Mouse (Mus musculus) common myeloid progenitor, adult 5-6 weeks (primary cell): ENCODE data around the gene Psmd6. TPM values are rescaled to one million over a fixed set of nuclear protein-coding genes. Genes with fewer than 3 reads are reported as not detected.

ENCODE experiments used
- ATAC-seq: replicated peaks from 2 replicates; pipeline ENCODE4 v1.8.0; 2016; ENCODE audit warnings: low read depth, mild to moderate bottlenecking, moderate TSS enrichment, inconsistent platforms; ENCODE audit not compliant: poor library complexity, severe bottlenecking
- total RNA-seq: library from RNA; stranded (forward); fragments of 200-1000, 187-1606 nt; gene quantifications from 2 replicates; pipeline ENCODE4 v1.2.3, GENCODE M21; 2017

The Psmd6 gene
- total RNA-seq, 1 experiment from 2014 or later: 208 TPM

DNA sequence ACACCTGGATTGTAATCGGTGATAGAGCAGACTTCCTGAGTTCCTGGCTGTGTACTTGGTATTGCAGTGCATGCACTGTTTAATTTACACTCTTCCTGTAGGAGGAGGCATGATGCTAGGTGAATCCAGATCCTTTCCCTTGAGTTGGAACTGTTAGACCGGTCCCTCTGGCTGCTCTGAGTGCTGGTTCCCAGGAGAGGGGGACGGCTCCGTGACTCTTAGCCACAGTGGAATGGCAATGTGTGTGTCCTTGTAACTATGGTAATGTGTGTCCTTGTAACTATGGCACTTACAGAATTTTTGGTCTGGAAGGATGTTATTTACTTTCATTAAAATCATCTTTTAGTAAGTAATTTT is 55.7 kb downstream of the Psmd6 start:
- no peak; the same call in 1 of the 2 replicates for ATAC-seq

DNA sequence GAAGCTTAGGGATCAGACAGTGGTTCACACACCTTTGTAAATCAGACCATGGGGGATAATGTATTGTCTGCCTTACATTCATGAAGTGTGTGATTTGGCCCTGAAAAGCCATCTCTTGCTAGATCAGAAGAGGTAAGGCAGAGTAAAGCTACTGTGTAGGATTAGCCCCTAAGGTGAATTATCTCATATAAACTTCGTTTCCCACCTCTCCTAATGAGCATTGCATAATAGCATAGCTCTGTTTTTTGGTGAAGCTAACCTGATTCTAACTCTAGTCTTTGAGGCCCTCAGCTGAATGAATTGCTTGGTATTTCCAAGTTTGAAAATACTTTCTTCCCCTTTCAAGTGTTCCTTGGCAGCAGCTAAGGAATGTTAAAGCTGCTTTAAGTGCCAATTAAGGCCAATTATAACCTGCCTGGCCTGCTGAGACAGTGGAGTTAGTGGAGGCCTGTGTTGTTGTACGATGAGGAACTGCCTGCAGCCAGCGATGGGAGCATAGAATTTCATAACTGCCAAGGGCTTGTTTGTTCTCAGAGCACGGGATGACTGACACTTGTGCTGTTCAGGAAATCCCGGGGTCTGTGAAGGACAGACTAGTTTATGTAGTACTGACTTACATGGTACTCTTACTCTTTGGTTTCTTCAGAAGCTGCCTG is 56.2 kb downstream of the Psmd6 start:
- peak; percentile 34 for ATAC-seq

DNA sequence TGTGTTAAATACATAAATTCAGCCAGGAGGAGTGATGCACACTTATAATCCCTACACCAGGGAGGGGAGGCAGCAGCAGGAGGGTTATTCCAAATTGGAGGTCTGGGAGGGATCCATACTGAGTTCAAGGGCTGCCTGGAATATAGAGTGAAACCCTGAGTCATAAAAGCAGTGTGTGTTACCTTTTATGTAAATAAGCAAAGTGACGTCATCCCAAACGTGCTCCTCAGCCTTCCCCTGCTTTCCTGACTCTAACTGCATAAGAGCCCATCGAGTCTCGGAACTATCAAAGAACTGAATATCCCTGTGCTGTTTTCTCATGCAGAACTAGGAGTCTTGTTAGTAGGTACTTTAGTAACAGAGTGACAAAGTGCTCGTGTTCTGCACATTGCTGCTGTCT is 57.4 kb downstream of the Psmd6 start:
- no peak for ATAC-seq

DNA sequence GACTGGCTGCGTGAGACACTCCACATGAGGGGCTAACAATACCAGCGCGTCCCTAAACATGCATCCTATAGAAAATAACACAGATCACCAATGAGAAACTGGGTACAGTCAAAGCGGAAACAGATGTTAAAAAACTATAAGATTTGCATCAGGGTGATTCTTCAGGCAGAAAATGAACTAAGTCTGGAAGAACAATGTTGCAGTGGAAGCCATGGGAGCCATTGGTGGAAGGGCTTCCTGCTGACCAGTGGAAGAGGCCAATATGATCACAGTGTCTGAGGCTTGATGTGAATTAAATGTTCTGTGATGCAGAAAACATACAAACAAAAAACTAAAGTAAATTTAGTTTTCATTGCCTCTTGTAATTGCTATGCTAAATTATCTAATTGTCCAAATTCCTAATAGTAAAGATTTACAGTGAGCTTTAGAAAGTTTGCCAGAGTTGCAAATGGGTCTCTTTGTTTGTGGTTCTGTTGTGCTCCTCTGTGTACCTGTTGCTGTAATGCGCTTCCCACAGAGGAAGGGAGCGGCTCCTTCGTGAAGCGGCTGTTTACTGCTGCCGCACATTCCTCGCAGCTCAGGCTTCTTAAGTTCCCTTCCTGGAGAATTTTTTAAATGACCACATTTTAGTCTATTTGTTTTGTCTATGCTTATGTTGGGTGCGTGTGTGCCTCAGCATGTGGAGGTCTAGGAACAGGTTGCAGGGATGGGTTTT is 58.1 kb downstream of the Psmd6 start:
- no peak for ATAC-seq

Other genes starting within 250 kb of the Psmd6 start
- gene Gm281, start 206.5 kb downstream of the Psmd6 start, total RNA-seq: not detected in 2 replicates
- 19.3 and 30.0 TPM in 2 replicates for gene Atxn7, start 159.5 kb downstream of the Psmd6 start, total RNA-seq
- 254 and 263 TPM in 2 replicates for gene Thoc7, start 159.1 kb downstream of the Psmd6 start, total RNA-seq
- not detected in 2 replicates for gene Olfr720, start 65.9 kb upstream of the Psmd6 start, total RNA-seq
- not detected in 2 replicates for gene Olfr31, start 201.8 kb upstream of the Psmd6 start, total RNA-seq
- 29.0 and 30.0 TPM in 2 replicates for gene Il3ra, start 225.3 kb upstream of the Psmd6 start, total RNA-seq